Mouse (Mus musculus): ENCODE measurements at regions not wholly inside any gene's neighbourhood (a gene's known extent, or its start where the extent isn't known, plus 50 kb on each side); places are given as distances from the start of the nearest gene placed in this dataset.

- Histone ChIP-seq H3K4me1 (ENCODE audit: control insufficient read depth, insufficient read depth, low read length) (0 out of 2 replicates have a peak, but pooled peaks cover 2% of the 10 kb centered on the region), H3K36me3 (ENCODE audit: control insufficient read depth, insufficient read depth, low read length) (no peaks in the 10 kb centered on the region), H3K27me3 (replicated peaks; ENCODE audit: control insufficient read depth, insufficient read depth, low read length) (no peaks in the 10 kb centered on the region), H3K4me3 (ENCODE audit: insufficient read depth, low read depth, low read length) (no peak overlapping the region), H3K27ac (ENCODE audit: insufficient read depth, low read depth, low read length) (no peak overlapping the region)
- no peak for TF ChIP-seq CTCF (conservative IDR thresholded peaks at IDR 0.05; ENCODE audit: insufficient read depth, insufficient read length, low read depth, low read length)
- TF ChIP-seq POLR2A (IDR thresholded peaks at IDR 0.05; ENCODE audit: low read depth, low read length): no peak
- WGBS: 43% methylated on average over 3 of the region's 3 CpGs
- peak; percentile 47 for DNase-seq
Measured at GRCm38 (mm10) chr13:99720566-99720965, 180.3 kb downstream of the Cartpt start.

GRCm38 (mm10) chr13:99696559-99696890, 180.2 kb upstream of the Map1b start:
- H3K27ac ChIP-seq (ENCODE audit: insufficient read depth, low read depth, low read length): no peak overlapping the region
- H3K36me3 ChIP-seq (ENCODE audit: control insufficient read depth, insufficient read depth, low read length): no peaks in the 10 kb centered on the region
- DNase-seq: peak; percentile 43
- H3K27me3 ChIP-seq (replicated peaks; ENCODE audit: control insufficient read depth, insufficient read depth, low read length): no peaks in the 10 kb centered on the region; the same call in 1 of the 2 replicates
- WGBS: 43% methylated on average over 3 of the region's 3 CpGs
- TF ChIP-seq CTCF (conservative IDR thresholded peaks at IDR 0.05; ENCODE audit: insufficient read depth, insufficient read length, low read depth, low read length) (no peak), POLR2A (IDR thresholded peaks at IDR 0.05; ENCODE audit: low read depth, low read length) (no peak)
- no peak overlapping the region for H3K4me3 ChIP-seq (ENCODE audit: insufficient read depth, low read depth, low read length)
- H3K4me1 ChIP-seq (ENCODE audit: control insufficient read depth, insufficient read depth, low read length): no peaks in the 10 kb centered on the region

- DNase-seq: no peak
Measured at GRCm38 (mm10) chr13:99695874-99696558, 179.7 kb upstream of the Map1b start.

GRCm38 (mm10) chr13:99679934-99680333, 163.6 kb upstream of the Map1b start:
- WGBS: 81% methylated on average over 3 of the region's 3 CpGs
- no peak for DNase-seq
- Histone ChIP-seq H3K4me1 (ENCODE audit: control insufficient read depth, insufficient read depth, low read length) (no peaks in the 10 kb centered on the region), H3K27ac (ENCODE audit: insufficient read depth, low read depth, low read length) (no peak overlapping the region), H3K4me3 (ENCODE audit: insufficient read depth, low read depth, low read length) (no peak overlapping the region), H3K27me3 (replicated peaks; ENCODE audit: control insufficient read depth, insufficient read depth, low read length) (no peaks in the 10 kb centered on the region), H3K36me3 (ENCODE audit: control insufficient read depth, insufficient read depth, low read length) (no peaks in the 10 kb centered on the region)
- TF ChIP-seq POLR2A (IDR thresholded peaks at IDR 0.05; ENCODE audit: low read depth, low read length) (no peak), CTCF (conservative IDR thresholded peaks at IDR 0.05; ENCODE audit: insufficient read depth, insufficient read length, low read depth, low read length) (no peak)

More at GRCm38 (mm10) chr13:99695874-99696558, 179.7 kb upstream of the Map1b start:
- no peaks in the 10 kb centered on the region; the same call in 1 of the 2 replicates for H3K27me3 ChIP-seq (replicated peaks; ENCODE audit: control insufficient read depth, insufficient read depth, low read length)
- no peaks in the 10 kb centered on the region for H3K36me3 ChIP-seq (ENCODE audit: control insufficient read depth, insufficient read depth, low read length)
- 67% methylated on average over 7 of the region's 7 CpGs for WGBS
- H3K4me1 ChIP-seq (ENCODE audit: control insufficient read depth, insufficient read depth, low read length): no peaks in the 10 kb centered on the region
- H3K27ac ChIP-seq (ENCODE audit: insufficient read depth, low read depth, low read length): no peak overlapping the region
- no peak overlapping the region for H3K4me3 ChIP-seq (ENCODE audit: insufficient read depth, low read depth, low read length)
- TF ChIP-seq CTCF (conservative IDR thresholded peaks at IDR 0.05; ENCODE audit: insufficient read depth, insufficient read length, low read depth, low read length): no peak

GRCm38 (mm10) chr13:99679430-99679829, 163.1 kb upstream of the Map1b start:
- H3K36me3 ChIP-seq (ENCODE audit: control insufficient read depth, insufficient read depth, low read length): no peaks in the 10 kb centered on the region
- 55% methylated on average over 2 of the region's 2 CpGs for WGBS
- no peaks in the 10 kb centered on the region for H3K4me1 ChIP-seq (ENCODE audit: control insufficient read depth, insufficient read depth, low read length)
- H3K27me3 ChIP-seq (replicated peaks; ENCODE audit: control insufficient read depth, insufficient read depth, low read length): no peaks in the 10 kb centered on the region
- no peak for TF ChIP-seq CTCF (conservative IDR thresholded peaks at IDR 0.05; ENCODE audit: insufficient read depth, insufficient read length, low read depth, low read length)
- no peak overlapping the region for H3K4me3 ChIP-seq (ENCODE audit: insufficient read depth, low read depth, low read length)
- DNase-seq: no peak
- H3K27ac ChIP-seq (ENCODE audit: insufficient read depth, low read depth, low read length): no peak overlapping the region

- Histone ChIP-seq H3K4me3 (ENCODE audit: insufficient read depth, low read depth, low read length) (no peak overlapping the region), H3K36me3 (ENCODE audit: control insufficient read depth, insufficient read depth, low read length) (no peaks in the 10 kb centered on the region), H3K27me3 (replicated peaks; ENCODE audit: control insufficient read depth, insufficient read depth, low read length) (no peaks in the 10 kb centered on the region), H3K4me1 (ENCODE audit: control insufficient read depth, insufficient read depth, low read length) (no peaks in the 10 kb centered on the region), H3K27ac (ENCODE audit: insufficient read depth, low read depth, low read length) (no peak overlapping the region)
- 34% methylated on average over 1 of the region's 1 CpGs for WGBS
- DNase-seq: no peak
- no peak for TF ChIP-seq CTCF (conservative IDR thresholded peaks at IDR 0.05; ENCODE audit: insufficient read depth, insufficient read length, low read depth, low read length)
- TF ChIP-seq POLR2A (IDR thresholded peaks at IDR 0.05; ENCODE audit: low read depth, low read length): no peak
Measured at GRCm38 (mm10) chr13:99676393-99676792, 160.1 kb upstream of the Map1b start.

GRCm38 (mm10) chr13:99675951-99676350, 159.6 kb upstream of the Map1b start:
- Histone ChIP-seq H3K27ac (ENCODE audit: insufficient read depth, low read depth, low read length) (no peak overlapping the region), H3K36me3 (ENCODE audit: control insufficient read depth, insufficient read depth, low read length) (no peaks in the 10 kb centered on the region), H3K4me1 (ENCODE audit: control insufficient read depth, insufficient read depth, low read length) (no peaks in the 10 kb centered on the region), H3K4me3 (ENCODE audit: insufficient read depth, low read depth, low read length) (no peak overlapping the region), H3K27me3 (replicated peaks; ENCODE audit: control insufficient read depth, insufficient read depth, low read length) (no peaks in the 10 kb centered on the region)
- no peak for DNase-seq
- no peak for TF ChIP-seq CTCF (conservative IDR thresholded peaks at IDR 0.05; ENCODE audit: insufficient read depth, insufficient read length, low read depth, low read length)
- TF ChIP-seq POLR2A (IDR thresholded peaks at IDR 0.05; ENCODE audit: low read depth, low read length): no peak
- 69% methylated on average over 5 of the region's 5 CpGs for WGBS
